Mouse (Mus musculus) small intestine, adult 2 months (tissue): ENCODE data around the gene Tmem143. TPM values are rescaled to one million over a fixed set of nuclear protein-coding genes. Genes with fewer than 3 reads are reported as not detected.

Experiments used
- H3K27ac ChIP-seq: fragments of 200-500 bp; 2 replicates; pipeline ENCODE4 v1.5.1; 2012; ENCODE audit warnings: low read depth, low read length, control low read depth, inconsistent platforms; ENCODE audit not compliant: insufficient read depth
- H3K27me3 ChIP-seq: fragments of 200-500 bp; 2 replicates; pipeline ENCODE4 v1.6.1; 2012; ENCODE audit warnings: mild to moderate bottlenecking, moderate library complexity, low read length, inconsistent platforms; ENCODE audit not compliant: control insufficient read depth, insufficient read depth
- H3K36me3 ChIP-seq: fragments of 200-500 bp; 2 replicates; pipeline ENCODE4 v1.6.1; 2012; ENCODE audit warnings: mild to moderate bottlenecking, low read length, control low read depth, inconsistent platforms; ENCODE audit not compliant: control insufficient read depth, insufficient read depth
- H3K4me1 ChIP-seq: fragments of 200-500 bp; 2 replicates; pipeline ENCODE4 v1.6.1; 2012; ENCODE audit warnings: low read length, inconsistent platforms, mixed read lengths; ENCODE audit not compliant: control insufficient read depth, insufficient read depth, insufficient read length
- H3K4me3 ChIP-seq: fragments of 200-500 bp; 2 replicates; pipeline ENCODE4 v1.5.1; 2012; ENCODE audit warnings: low read depth, mild to moderate bottlenecking, control low read depth, inconsistent platforms, low read length, moderate library complexity
- CTCF ChIP-seq: fragments of 200-500 bp; IDR thresholded peaks from 2 replicates; pipeline ENCODE4 v1.5.1; 2012; ENCODE audit warnings: low read depth, mild to moderate bottlenecking, control low read depth, inconsistent platforms, low read length, moderate library complexity, mixed read lengths; ENCODE audit not compliant: insufficient replicate concordance, insufficient read length; ENCODE audit errors: extremely low read depth
- POLR2A ChIP-seq: fragments of 200-500 bp; IDR thresholded peaks from 2 replicates; pipeline ENCODE4 v1.6.1; 2012; ENCODE audit warnings: low read depth, mild to moderate bottlenecking, control low read depth, inconsistent platforms, low read length, moderate library complexity
- WGBS: fragments of 180-500 bp; shearing (Covaris S2); methylation state at CpG from one replicate; pipeline ENCODE4 v1.1.7; 2018; 5-methylcytosine and 5-hydroxymethylcytosine counted together
- polyA plus RNA-seq: library from polyadenylated mRNA; depleted of rRNA; stranded (reverse); fragments of >200 nt; gene quantifications from 2 replicates; pipeline ENCODE4 v1.2.3, GENCODE M21; 2012

Gene Tmem143
- polyA plus RNA-seq, 1 experiment, result 46.4 TPM

GRCm38 (mm10) chr7:45908384-45908783, 11.6 kb downstream of the Tmem143 start:
- Histone ChIP-seq H3K36me3 (peaks cover 22% of the 10 kb centered on the region), H3K4me3 (no peak overlapping the region), H3K4me1 (peaks cover 5% of the 10 kb centered on the region; the same call in 1 of the 2 replicates), H3K27me3 (no peaks in the 10 kb centered on the region), H3K27ac (no peak overlapping the region)
- no peak for TF ChIP-seq POLR2A
- no peak for TF ChIP-seq CTCF

GRCm38 (mm10) chr7:45909145-45909544, 12.4 kb downstream of the Tmem143 start:
- H3K4me1 ChIP-seq, result peaks cover 5% of the 10 kb centered on the region; the same call in 1 of the 2 replicates
- H3K27ac ChIP-seq, result no peak overlapping the region
- TF ChIP-seq CTCF, result no peak
- no peak for TF ChIP-seq POLR2A
- peaks cover 24% of the 10 kb centered on the region for H3K36me3 ChIP-seq
- WGBS, result 95% methylated on average over 16 of the region's 16 CpGs
- no peaks in the 10 kb centered on the region for H3K27me3 ChIP-seq
- H3K4me3 ChIP-seq, result no peak overlapping the region

GRCm38 (mm10) chr7:45914067-45914466, 17.3 kb downstream of the Tmem143 start:
- Histone ChIP-seq H3K27me3 (no peaks in the 10 kb centered on the region), H3K4me3 (no peak overlapping the region), H3K27ac (no peak overlapping the region), H3K36me3 (peaks cover 19% of the 10 kb centered on the region), H3K4me1 (peaks cover 26% of the 10 kb centered on the region)
- WGBS, result 92% methylated on average over 6 of the region's 6 CpGs
- no peak for TF ChIP-seq CTCF
- TF ChIP-seq POLR2A, result no peak

DNA sequence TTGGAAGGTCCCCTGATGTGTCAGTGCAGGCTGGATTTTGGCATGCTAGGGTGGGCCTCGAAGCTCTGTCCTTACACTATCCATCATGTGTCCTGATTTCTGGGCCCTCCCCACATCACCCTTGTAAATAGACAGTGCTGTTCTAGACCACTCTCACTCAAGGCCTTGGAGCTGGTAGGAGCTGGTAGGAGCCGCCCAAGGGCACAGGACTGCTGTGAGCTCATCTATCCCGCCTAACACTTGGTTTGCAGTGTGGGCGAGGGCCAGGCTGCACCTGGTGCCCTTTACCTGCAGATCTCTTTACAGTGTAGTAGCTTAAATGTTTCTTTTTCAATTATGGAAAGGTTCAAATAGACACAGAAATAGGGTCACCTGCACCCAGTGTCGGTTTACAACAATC, 18.3 kb downstream of the Tmem143 start:
- Histone ChIP-seq H3K36me3 (peaks cover 9% of the 10 kb centered on the region), H3K27me3 (no peaks in the 10 kb centered on the region), H3K27ac (no peak overlapping the region), H3K4me1 (peaks cover 25% of the 10 kb centered on the region), H3K4me3 (no peak overlapping the region)
- TF ChIP-seq POLR2A (no peak), CTCF (no peak)
- 68% methylated on average over 5 of the region's 5 CpGs for WGBS

DNA sequence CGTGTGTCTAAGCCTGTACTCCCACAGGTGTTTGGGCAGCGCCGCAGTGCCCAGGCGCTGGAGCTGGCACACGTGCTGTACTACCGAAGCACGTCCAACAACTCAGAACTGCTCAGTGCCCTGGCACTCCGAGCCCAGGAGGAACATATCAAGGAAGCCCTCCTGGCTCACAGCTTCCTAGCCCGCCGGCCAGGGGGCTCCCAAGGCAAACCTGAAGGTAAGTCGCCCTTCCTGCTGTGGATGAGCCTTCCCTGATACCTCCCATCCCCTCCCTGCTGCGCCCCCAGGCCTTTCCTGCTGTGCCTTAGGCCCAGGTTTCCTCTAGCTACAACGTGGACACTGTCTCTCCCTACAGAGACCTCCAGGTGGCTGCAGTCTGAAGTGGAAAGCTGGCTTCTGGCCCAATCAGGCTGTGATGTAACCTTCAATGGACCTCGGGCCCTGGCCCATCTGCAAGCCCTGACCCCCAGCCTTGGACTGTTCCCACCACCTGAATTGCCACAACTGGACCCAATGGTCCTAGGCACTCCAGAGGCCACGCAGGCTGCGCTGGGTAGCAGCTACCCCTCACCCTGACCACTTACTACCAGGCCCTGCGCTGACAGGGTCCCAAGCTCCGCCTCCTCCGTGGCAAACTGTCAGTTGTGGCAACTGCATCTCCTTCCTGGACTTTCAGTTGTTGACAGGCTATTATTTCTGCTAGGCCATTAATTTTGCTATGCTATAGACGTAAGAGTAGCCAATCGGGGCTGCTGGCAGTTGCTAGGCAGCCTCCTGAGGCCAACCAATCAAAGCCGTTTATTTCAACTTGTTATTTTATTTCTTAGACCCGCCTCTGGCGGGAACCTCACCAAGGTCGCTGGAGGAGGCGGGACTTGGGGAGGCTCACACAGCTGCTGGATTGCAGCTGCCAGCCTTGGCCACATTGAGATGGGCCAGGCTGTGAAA, 19.6 kb downstream of the Tmem143 start:
- H3K27ac ChIP-seq, result peak overlapping the region; percentile 42; the same call in 1 of the 2 replicates
- peaks cover 27% of the 10 kb centered on the region for H3K4me1 ChIP-seq
- peaks cover 5% of the 10 kb centered on the region for H3K36me3 ChIP-seq
- no peak for TF ChIP-seq POLR2A
- no peak for TF ChIP-seq CTCF
- H3K4me3 ChIP-seq, result peak overlapping the region; percentile 52
- 29% methylated on average over 26 of the region's 26 CpGs for WGBS
- no peaks in the 10 kb centered on the region for H3K27me3 ChIP-seq

- H3K36me3 ChIP-seq, result peaks cover 2% of the 10 kb centered on the region
- 13% methylated on average over 13 of the region's 13 CpGs for WGBS
- peak overlapping the region; percentile 14; the same call in 1 of the 2 replicates for H3K4me3 ChIP-seq
- H3K27ac ChIP-seq, result peak overlapping the region; percentile 73
- TF ChIP-seq CTCF (no peak), POLR2A (no peak)
- peaks cover 30% of the 10 kb centered on the region for H3K4me1 ChIP-seq
- no peaks in the 10 kb centered on the region for H3K27me3 ChIP-seq
These were observed 20.4 kb downstream of the Tmem143 start for GRCm38 (mm10) chr7:45917004-45917704.

DNA sequence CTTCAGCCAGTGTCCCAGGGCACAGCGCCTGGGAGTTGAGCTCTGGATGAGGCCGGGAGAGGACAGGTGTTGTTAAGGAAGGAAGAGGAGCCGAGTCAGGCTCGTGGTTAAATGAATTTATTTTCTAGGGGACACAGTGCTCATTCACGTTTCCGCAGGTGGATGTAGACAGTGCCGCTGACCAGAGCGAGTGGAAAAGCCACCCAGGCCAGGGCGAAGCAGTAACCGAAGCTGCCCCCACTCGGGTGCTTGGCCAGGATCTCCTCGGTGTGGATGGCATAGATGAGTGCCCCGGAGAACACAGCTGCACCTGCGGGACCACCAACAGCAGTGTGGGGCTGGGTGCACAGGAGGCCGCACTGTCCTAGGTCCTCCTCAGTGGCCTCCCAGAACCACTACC, 21.2 kb downstream of the Tmem143 start:
- peak overlapping the region; percentile 73 for H3K27ac ChIP-seq
- H3K36me3 ChIP-seq, result peaks cover 2% of the 10 kb centered on the region
- no peak for TF ChIP-seq POLR2A
- H3K4me3 ChIP-seq, result peak overlapping the region; percentile 22; the same call in 1 of the 2 replicates
- H3K27me3 ChIP-seq, result no peaks in the 10 kb centered on the region
- 65% methylated on average over 15 of the region's 15 CpGs for WGBS
- H3K4me1 ChIP-seq, result peaks cover 35% of the 10 kb centered on the region
